Mouse (Mus musculus) kidney, adult 18-20 months (tissue): ENCODE results near the gene Jakmip3.

Experiments used
- DNase-seq: peaks from one replicate; pipeline ENCODE4 v3.0.0; 2021

Jakmip3 gene

DNA sequence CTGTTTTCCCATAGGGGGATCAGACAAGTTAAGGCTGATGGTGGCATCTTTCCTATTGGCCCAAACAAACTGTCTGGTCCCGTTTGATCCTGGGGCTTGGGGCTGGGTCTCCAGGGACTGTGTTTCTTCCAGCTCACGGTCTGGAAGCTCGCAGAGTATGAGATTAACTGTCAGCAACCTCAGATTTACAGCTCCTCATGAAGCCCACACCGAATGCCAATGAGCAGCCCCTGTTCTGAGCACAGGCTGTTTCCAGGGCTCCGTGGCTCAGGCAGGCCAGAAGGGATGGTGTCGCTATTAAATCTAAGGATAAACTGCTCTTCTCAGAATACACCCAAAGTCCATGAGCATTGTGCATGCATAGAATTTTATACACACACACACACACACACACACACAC lies 133.7 kb downstream of the Jakmip3 start:
- DNase-seq, result no peak

DNA sequence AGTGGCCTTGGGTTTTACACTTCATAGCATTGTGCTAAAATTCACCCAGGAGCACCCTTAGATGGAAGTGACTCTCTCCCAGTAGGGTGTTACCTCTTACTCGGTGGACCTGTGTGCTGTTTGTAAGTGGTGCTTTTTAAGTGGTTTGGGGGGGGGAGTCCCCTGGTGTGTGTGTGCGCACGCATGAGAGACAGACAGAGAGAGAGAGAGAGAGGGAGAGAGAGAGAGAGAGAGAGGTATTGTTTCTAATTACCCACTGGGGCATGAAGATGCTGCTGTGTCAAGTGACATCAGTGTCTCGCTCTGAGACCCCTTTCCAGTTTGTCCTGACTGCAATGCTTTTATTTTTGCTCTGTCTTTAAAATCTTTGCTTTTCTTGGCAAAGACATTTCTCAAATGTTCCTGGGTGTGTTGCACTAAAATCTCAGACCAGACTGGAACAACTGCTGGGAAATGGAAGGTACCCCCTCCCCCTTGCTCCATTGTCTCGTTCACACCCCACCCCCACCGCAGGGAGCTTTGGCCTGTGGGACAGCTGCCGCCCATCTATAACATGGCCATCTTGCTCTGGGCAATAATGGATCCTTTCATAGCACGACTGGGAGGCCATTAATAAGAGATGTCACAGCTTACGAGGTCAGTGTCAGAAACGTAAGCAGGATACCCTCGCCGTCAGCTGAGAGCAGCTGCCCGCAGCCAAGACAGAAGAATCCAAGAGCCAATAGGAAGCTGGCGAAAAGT lies 134.7 kb downstream of the Jakmip3 start:
- DNase-seq, result no peak

DNA sequence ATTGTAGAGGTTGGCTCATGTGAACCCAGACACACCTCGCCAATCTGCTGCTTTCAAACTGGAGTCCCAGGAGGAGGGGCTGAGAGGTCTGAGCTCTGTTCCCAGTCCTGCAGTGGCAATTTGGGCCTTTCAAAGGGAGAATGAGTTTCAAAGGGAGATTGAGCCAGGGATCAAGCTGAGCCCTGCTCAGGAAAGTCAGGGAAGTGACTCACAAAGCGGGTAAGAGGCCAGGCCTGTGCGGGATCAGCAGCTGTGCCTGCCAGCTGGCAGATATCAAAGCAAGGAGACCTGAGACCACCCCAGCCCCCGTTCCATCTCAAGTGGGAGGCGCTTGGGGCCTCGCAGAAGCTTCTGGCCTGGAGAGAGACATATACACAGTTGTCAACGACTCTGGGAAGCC lies 136.8 kb downstream of the Jakmip3 start:
- no peak for DNase-seq

DNA sequence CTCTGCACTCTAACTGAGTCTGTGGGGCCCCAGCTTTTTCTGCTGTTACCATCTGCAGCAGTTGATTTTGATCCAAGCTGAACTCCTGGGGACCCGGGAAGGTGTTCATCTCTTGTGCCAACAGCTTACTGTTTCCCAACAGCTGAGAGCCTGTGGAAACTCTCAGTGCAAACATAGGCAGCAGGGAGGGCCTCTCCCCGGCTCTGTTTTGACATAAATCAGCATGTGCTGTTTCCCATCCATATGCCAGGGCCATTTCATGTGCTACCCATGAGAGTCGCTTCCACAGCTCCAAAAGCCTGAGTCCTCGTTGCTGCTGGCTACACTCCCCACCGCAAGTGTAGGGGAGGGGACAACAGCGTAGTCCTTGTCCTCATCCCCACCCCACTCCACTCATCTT lies 137.7 kb downstream of the Jakmip3 start:
- DNase-seq, result no peak

DNA sequence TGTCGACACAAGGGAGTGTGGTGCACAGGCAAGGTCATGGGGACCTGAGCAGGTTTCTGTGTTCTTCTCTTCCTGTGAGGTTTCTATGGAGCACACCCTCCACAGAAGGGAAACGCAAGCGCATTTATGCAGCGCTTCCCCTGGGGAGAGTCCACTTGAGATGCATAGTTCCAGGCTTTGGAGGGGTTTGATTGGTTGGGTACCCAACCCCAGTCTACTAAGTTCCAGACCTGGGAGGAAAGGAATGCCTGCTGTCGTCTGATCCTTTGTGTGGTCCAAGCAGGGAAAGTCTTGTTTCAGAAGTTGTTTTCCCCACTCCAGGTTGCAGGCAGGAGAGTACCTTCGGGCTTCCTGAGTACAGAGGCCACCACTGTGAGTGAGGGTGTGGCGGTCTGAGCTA lies 138.6 kb downstream of the Jakmip3 start:
- DNase-seq, result no peak

DNA sequence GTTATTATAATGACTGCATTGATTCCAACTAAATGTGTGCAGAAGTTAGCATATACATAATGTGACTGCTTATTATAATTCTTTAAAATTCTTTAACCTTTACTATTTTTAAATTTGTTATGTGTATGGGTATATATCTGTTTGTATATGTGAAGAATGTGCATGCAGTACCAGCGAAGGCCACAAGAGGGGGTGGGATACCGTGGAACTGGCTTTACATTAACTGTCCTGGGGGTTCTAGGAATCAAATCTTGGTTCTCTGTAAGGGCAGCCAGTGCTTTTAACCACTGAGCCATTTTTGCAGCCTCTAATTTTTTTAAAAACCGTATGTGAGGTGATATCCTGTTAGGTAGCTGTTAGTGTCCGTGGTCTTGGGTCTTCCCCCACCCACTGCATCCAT lies 140.2 kb downstream of the Jakmip3 start:
- DNase-seq, result no peak

DNA sequence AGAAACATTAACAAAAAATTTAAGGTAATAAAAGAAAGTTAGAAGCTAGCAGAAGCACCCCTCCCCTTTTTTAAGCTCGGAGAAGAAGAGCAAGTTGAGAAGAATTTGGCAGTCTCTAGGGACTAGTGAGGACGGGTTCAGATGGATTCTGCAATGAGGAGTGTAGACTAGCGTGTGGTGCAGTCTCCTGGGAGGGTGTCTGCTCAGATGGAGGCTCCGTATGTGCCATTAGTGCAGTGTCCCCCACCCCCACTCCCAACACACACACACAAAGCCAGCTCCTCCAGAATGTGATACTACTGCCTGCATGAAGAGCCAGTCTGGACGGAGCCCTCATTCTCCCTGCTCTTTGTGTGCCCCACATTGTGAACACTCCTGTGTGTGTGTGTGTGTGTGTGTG lies 140.6 kb downstream of the Jakmip3 start:
- no peak for DNase-seq

DNA sequence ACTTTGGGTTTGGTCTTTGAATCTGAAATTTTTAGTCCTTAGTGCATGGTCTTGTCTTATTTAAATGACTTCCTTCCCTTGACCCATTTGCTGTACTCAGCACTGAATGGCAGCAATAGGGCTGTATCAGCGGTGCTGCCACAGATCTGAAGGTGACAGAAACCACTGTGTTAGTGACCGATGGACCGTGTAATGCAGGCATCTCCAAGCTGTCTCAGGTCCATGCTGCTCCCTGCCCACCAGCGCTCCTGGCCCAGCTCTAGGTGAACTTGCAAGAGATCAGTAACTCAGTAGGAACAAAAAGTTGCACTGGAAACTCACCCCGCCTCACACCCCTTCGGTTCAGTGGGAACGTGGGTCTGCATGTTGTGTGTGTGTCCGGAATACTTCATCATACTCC lies 141.8 kb downstream of the Jakmip3 start:
- DNase-seq, result no peak

DNA sequence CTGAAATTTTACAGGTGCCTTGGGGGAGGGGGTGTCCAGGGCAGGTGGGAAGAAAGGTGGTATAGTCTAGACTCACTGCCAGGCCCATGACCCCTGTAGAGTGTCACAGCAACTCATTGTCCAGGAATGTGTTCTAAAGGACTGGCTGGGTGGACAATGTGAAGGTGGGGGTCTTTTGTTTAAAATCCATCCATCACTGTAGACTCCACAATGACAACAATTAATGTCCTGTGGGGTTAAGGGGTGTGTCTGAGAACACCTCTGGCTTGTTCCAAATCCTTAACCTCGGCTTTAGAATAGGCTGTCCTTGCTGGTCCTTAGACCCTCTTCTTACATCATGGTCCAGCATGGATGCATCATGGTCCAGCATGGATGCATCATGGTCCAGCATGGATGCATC lies 143.8 kb downstream of the Jakmip3 start:
- no peak for DNase-seq

DNA sequence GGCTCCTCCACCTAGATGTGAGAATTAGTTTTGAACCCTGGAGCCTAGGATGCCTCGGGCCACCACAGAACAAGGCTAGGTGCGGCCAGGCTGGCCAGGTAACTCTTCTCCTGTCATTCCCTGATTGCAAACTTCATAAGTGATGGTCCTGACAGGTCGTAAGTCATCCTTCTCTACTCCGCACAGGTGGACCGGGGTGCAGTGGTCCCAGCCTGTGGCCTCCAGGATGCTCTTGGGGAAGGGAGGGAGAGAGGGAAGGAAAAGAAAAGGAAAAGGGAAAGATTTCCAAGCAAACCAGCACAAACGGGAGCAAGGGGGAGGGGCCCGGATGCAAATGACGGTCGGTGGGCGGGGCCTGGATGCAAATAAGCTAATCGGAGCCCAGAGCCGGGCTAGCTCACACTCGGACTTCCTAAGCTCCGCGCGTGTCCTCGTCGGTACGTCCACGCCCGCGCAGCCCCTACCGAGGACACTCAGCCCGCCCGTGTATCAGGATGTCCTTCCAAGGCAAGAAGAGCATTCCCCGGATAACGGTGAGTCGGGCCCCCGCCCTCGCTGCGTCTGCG lies 145.2 kb downstream of the Jakmip3 start, which contains the start of gene Dpysl4:
Gene Dpysl4 (plus strand): TSS at position 373 of the 566 bp plus-strand sequence.
- DNase-seq, result peak; percentile 17

DNA sequence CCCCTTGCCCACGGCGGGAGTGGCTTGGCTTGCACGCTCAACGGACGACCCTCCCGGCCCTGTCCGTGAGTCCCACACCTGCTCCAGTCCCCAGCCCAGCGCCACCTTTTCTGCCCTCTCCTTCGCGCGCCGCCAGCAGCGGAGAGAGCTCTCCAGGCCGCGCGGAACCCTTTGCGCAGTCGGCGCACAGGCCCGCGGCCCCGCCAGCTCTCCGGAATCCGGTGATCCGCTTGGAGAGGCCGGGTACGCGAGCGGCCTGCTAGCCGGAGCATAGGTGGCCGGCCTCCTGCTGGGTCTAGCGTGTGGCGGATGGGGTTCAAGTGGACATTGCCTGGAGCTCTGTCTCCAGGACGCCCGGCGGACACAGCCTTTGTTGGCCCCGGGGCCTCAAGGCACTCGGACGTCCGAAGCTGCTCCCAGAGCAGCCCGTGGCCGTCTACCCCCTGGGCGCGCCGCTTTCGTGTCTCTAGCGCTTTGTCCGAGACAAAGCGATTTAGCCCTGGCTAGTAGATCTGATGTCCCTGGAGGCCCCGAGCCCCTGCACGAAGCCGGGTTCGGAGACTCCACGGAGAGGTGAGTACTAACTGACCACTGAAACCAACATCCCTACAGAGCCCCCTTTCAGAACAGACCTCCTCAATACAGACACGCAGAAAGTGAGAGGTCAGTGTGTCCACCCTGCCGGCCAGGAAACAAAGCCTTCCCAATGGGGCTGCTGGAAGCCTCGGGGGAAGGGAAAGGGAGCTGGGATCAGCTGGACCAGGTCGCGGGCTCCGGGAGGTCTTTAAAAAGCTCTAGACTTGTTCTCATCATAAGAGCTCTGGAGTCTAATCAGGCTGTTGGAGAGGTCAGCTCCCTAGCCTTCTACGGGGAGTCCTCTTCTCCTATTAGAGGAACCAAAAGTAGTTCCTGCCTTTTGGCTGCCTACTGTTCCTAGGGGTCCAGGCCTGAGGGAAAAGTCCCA lies 145.9 kb downstream of the Jakmip3 start:
- DNase-seq, result no peak

DNA sequence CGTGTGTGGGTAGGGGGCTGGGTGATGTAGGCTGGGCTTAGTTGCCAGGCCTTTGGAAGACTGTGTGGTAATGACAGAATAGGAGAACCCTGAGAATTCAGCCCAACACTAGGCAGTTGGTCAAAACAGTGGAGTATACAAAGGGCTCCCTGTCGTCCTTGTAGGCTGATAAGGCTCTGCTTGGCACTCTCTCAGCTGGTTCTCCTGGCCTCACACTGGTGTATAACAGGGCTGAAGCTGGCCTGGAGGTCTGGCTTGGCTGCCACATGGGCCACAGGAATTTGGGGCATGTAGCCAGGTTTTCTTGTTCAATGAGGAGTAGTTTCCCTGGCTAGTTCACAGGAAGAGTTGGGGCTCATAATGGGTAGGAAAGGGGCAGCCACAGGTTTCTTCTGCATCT lies 147.3 kb downstream of the Jakmip3 start:
- DNase-seq, result no peak

DNA sequence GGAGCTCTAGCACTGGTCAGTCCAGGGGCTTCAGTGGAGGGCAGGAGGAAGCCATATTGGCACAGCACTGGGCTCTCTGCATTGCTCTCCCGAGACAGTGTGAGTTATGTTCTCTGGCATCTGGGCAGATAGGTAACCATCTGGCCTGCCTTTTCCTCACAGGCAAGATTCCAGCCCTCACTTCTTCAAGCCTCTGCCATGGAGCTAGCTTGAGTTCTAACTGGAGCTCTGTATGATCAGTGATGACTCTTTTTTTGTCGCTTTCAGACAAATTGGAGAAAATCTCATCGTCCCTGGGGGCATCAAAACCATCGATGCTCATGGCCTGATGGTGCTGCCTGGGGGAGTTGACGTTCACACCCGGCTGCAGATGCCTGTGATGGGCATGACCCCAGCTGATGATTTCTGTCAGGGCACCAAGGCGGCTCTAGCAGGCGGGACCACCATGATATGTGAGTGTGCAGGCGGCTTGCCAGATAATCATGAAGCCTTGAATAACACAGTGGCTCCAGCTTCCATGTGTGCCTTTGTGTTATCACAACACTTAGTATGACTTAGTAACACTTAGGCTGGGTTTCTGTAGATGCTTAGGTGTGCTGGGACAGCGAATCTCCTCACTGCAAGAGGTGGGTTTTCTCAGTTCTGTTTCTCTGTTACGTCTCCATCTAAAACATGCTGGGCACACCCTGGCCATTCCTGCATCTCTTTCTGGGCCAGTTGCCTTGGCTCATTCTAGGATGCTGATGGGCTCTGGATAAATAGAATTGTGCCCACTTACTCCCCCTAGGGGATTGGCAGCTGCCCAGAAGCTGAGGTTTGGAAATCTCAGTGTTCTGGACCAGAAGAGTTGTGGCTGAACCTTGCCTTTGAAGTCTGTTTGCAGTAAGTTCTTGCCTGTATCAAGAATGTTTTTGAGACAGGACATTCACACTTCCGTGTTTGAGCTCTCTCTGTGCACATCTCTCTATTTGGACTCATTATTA lies 149.7 kb downstream of the Jakmip3 start:
- DNase-seq, result no peak

DNA sequence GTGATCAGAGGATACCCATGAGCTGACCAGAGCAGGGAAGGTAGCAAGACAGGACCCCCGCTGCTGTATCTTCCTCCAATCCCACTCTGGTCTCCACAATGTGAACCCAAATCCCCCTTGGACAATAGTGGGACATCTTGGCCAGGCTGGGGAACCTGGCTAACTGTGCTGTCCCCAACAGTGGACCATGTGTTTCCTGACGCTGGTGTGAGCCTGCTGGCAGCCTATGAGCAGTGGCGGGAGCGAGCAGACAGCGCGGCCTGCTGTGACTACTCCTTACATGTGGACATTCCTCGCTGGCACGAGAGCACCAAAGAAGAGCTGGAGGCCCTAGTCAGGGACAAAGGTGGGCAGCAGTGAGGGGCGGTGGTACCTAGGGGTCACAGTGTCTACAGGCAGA lies 151.2 kb downstream of the Jakmip3 start:
- no peak for DNase-seq

DNA sequence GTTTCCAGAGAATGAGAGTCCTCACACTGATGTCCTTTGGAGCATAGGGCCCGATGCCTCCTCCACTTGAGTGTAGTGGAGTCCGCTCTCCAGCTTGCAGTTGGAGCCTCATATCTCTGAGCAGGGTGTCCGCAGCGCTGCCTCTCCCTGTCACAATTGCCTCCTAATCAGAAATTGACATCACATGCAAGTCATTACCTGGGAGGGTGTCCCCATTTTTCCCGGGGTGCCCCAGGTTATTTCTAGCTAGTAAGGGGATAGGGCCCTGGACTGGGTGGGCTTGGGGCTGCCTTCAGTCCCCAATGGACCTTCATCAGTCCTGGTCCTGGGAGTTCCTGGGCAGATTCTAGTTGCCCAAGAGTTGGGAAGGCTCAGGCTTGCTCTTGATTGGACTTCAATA lies 152.1 kb downstream of the Jakmip3 start:
- DNase-seq, result no peak

DNA sequence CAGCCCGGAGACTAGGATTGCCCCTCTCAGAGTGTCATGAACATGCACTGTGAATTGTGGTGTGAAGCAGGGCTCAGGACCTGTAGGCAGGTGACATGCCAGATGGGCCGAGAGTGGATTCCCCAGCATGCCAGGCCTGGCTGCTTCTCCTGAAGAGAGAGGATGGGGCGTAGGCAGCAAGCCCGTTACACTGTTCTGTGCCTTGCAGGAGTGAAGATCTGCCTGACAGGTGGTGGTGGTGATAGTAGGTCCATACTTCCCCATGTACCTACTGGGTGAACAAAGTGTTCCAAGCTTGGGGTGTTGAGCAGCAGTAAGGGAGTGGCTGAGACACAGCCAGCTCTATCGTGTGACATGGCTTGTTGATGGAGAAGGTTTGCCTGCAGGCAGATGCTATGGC lies 152.6 kb downstream of the Jakmip3 start:
- no peak for DNase-seq

DNA sequence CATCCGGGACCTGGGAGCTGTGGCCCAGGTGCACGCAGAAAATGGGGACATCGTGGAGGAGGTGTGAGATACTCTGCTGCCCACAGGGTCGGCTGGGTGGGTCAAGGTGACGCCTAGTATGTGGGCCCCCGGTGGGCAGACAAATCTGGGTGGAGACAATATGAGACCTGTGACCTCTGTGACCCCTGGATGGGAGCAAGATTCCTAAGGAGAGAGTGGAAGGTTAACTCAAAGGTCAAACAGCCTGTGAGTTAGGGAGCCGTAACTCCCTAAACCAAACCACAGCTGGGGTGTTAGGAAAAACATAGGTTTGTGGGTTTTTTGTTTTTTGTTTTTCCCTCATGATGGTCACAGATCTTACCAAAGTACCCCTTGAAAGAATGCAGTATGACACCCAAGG lies 153.3 kb downstream of the Jakmip3 start:
- no peak for DNase-seq

DNA sequence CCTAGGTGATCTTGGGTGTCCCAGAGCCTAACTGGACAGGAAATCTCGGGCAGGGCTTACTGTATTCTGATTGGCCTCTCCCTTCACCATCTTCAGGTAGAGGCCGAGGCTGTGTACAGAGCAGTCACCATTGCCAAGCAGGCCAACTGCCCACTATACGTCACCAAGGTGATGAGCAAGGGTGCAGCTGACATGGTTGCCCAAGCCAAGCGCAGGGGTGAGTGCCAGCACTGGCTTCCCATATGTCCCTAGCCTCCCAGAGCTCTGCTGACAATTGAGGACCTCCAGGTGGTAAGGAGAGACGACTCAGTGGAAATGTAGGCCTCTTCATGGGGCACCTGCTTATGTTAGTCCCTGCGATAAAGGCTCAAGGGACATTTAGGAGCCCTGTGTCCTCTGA lies 154.2 kb downstream of the Jakmip3 start:
- no peak for DNase-seq

DNA sequence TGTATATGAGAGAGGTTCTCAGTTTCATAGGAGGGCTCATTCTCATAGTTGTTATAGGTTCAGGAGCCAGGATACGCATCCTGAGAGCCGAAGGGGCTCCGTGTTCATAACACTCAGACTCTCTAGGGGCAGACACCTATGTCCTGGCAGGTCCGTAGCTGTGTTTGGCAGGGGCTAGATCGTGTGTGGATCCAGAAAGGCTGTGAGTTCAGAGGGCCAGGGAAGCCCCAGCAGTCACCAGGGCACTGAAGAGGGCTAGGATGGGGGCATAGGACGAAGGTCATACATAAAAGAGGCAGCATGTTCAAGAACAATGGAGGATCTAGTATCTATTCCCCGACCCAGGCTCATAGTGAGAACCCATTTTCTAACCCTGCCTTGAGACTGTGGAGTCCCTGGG lies 154.8 kb downstream of the Jakmip3 start:
- DNase-seq, result no peak

DNA sequence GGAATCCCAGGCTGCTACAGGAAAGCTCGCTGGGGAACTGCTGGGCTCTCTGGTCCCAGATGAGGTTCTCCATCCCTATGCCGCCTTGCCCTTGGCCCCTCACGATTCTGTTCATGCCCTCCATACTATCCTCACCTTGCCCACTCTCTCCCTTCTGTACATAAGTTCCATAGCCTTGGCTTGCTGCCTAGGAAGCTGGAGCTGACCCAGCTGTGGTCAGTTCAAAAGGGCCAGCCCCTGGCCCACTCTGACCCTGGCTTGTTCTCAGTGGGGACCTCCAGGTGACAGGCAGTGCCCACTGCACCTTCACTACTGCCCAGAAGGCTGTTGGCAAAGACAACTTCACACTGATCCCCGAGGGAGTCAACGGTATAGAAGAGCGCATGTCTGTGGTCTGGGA lies 155.9 kb downstream of the Jakmip3 start:
- no peak for DNase-seq

DNA sequence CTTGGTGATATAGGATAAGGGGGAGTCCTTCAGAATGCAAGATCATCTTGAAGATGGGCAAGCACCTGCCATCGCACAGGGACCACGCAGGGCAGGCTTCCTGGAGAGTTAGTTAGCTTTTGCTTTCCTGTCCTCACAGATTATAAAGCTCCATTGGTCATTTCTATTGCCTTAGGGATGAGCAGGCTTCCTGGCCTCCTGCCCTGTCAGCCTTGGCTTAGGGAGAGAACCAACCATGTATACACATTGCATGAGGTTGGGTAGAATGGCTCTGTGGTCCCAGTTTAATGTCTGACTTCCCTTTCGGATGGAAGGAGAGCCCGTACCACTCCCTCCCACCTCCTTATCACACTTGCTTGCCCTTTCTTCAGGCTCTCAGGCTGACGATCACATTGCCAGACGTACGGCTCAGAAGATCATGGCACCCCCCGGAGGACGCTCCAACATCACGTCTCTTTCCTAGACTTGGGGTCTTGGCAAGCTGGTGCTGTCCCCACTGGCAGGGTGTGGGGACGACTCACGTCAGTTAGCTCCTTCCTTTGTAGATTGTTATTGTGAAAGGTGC lies 160.1 kb downstream of the Jakmip3 start:
- no peak for DNase-seq

DNA sequence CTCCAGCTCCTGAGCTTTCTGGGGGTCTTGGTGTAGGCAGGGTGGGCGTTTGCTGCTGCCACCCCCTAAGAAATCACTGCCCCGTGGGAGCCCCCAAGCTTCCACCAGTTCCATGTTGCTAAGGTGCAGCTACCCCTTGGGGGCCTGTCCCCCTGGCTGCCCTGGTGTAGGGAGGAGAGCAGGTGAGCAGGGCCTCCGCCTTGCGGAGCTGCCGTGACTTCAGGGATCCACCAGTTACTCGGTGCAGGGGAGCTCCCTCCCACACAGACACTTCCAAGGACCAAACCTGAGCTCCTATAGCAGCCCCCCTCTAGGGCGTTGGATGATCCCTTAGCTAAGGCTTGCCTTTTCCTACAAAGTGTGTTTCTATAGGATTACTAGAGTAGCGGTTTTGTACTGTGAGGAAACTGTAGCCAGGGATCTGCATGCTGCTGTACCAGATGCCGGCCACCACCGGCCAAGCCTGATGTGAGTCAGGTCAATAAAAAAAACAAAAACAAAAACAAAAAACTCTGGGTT lies 160.8 kb downstream of the Jakmip3 start:
- DNase-seq, result no peak
